Mouse (Mus musculus) testis, postnatal 14 days (tissue): ENCODE measurements around the gene Cdk4.
A peak's percentile ranks its signal among the peaks of the same experiment; 100 is the strongest.

Experiments used
- DNase-seq: peaks from one replicate; pipeline ENCODE4 v3.0.0; 2021; ENCODE audit warnings: low spot score

Cdk4 gene

GRCm38 (mm10) chr10:127063239-127063872 is at the start of gene Cdk4:
TSS of gene Cdk4 (plus strand) at chr10:127063534.
- DNase-seq, result peak; percentile 97

- no peak for DNase-seq
Observed at GRCm38 (mm10) chr10:127016488-127016887, 46.8 kb upstream of the Cdk4 start.

- DNase-seq, result no peak
Observed at GRCm38 (mm10) chr10:127017071-127017470, 46.3 kb upstream of the Cdk4 start.

GRCm38 (mm10) chr10:127018422-127018821 is 44.9 kb upstream of the Cdk4 start:
- no peak for DNase-seq

DNA sequence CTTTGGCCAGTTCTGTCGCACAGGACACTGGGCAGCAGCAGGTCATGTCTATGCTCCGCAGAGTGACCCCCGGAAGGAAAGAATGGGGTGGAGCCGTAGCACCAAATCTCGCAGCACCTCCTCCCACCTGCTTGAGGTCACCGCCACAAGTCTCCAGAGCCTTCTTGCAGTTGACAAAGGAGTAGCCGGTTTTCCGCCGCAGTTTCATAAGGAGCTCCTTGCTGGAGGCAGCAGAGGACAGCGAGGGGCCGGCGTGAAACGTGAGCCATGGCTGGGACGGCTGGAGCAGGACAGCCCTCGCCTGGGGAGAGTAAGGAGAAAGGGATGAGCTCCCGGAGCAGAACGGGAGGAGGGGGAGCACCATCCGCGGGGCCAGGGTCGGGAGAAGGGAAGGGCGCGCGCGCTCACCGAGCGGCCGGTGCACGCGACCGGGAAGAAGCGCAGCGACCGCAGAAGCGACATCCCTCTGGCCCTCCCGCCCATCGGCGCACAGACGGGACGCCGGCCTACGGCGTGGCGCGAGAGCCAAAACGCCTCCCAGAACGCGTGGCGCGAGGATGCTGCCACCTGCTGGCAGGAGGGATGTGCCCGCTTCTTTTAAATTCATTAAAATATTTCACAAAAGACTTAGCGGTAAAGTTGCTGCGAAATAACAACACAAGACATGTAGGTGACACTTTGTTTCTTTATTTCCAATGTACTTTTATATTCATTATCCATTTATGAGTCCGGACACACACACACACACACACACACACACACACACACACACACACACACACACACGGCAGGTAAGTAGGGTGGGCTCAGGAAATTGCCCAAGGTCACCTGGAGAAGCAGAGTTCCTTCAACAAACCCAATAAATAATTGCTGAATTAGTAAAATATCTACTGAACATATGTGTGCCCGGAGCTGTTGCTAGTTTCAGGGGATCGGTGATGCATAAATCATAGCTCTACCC is 32.7 kb upstream of the Cdk4 start, which contains the start of gene Tsfm:
Gene Tsfm, minus strand, starts transcription at position 505 of the 961 bp plus-strand sequence.
- DNase-seq, result peak; percentile 88

GRCm38 (mm10) chr10:127033301-127033741 is 30.0 kb upstream of the Cdk4 start:
- DNase-seq, result no peak

- DNase-seq, result no peak
Observed at GRCm38 (mm10) chr10:127036273-127036672, 27.1 kb upstream of the Cdk4 start.

DNA sequence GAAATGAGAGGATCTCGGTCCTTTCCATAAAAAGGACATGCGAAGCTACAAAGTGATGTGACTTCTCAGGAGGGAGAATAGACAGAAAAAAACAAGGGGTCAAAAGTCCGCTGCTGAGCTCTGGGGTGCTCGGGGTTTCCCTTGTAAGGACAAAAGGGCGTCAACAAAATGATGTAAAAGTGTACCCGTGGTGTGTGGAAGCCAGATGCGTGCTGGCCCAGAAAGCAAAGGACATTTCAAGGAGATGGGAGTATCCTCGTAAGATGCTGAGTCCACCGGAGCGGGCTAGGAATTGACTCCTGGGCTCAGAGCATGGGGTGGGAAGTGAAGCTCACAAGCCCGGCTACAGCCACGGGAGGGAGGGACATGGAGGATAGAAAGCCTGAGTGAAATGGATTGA is 25.7 kb upstream of the Cdk4 start:
- DNase-seq, result no peak

DNA sequence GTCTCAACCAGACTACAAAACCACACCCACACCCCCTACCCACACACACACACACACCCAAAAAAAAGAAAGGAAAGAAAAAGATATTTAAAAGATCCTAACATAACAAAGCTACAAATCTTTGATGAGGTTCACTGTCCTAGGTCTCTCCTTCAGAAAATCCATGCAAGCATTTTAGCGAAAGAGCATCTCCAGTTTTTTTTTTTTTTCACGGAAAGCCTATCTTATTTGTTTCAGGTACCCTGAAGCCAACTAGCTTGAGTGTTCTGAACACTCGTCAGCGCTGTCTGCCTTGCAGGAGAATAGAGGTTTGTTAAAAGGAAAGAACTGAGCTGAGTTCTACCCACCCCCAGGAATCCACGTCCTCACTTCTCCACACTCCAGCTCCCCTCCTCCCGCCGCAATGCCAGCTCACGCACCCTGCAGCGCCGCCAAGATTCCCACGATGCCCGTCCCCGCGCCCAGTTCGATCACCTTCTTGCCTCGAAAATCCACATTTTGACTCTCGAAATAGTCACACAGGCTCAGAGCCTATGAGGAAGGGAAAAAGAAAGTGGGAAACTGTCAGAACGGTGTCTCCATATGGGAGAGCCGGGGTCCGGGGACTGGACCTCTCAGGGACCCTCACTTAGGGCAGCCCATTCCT is 22.6 kb upstream of the Cdk4 start:
- DNase-seq, result no peak

- peak; percentile 51 for DNase-seq
Observed at GRCm38 (mm10) chr10:127041274-127041766, 22.0 kb upstream of the Cdk4 start, which contains the start of the genes Mettl1 and Eef1akmt3. TSS of gene Mettl1 (plus strand) at chr10:127041414. TSS of gene Eef1akmt3 (minus strand) at chr10:127041513.

DNA sequence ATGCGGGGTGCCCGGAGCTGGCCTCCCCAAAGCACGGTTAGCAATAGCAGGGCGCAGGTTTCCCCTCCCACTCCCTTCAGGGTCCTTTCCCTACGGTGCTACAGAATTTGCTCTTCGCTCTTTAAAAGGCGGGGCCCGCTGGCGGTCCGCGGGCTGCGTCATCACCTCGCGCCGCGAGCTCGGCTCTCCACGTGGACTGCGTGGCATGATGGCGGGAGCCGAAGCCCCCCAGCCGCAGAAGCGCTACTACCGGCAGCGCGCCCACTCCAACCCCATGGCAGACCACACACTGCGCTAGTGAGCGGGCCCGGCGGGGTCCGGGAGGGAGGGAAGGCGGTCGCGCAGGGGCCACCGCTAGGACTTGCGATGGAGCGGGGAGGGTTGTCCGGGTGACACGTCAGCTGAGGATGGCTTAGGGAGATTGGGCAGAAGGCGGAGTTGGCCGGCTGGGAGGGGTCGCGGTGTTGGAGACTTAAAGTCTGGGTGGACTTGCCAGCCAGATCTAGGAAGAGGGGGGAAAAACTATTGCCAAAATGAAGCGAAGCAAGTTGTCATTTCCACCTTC is 21.5 kb upstream of the Cdk4 start:
- DNase-seq, result peak; percentile 90

DNA sequence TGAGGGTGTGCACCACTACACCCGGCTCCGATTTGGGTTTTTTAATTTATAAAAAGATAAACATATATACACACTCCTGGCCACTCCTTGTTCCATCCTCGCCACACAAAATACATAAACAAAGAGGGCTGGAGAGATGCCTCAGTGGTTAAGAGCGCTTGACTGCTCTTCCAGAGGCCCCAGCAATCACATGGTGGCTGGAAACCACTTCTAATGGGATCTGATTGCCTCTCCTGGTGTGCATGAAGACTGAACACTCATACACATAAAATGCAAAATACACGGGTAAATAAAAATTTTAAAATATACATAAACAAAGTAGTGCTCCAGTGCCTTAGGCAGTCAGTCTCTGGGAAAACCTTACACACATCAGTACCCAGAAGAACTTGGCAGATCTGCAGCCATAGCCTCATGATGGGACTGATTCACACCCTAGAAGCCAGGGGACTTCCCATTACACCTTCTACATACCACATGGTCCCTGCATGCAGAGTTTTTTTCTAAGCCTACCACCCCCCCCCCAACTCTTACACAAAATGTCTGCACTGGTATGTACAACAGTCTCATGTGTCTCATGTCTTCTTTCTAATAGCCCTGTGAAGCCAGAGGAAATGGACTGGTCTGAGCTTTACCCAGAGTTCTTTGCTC is 20.7 kb upstream of the Cdk4 start:
- DNase-seq, result no peak

DNA sequence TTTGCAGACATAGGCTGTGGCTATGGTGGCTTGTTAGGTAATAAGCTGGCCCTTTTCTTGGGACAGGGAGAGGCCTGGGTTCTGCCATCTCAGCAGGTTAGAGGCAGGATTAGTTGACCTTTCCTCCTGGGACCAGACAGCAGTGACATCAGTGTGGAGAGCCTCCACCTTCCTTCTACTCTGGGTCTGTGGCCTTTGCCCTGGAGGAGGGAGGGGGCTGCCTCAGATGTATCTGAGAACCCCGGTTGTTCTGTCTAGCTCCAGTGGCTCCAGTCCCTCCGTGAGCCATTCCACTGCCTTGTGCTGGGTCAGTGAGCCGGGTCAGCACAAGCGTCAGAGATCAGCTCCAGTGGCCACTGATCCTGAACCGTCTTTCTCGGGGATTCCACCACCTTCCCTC is 20.1 kb upstream of the Cdk4 start:
- no peak for DNase-seq

DNA sequence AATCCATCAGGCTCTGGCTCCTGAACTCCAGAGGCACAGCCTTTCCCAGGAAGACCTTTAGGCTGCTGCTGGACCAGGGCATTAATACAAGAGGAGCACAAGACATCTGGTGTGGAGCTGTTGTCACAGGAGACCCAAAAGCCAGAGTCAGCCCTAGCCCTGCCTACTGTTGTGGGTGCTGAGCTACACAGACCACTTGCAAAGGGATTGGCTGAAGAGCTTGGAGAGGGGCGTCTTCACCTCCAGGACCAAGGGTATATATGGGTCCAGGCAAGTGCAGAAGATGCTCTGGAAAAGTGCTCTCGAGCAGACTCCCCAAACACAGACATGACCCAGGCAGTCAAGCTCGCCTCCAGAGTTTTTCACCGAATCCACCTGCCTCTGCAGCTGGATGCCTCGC is 15.4 kb upstream of the Cdk4 start, which contains the start of gene Cyp27b1:
Gene Cyp27b1, plus strand, starts transcription at position 297 of the 400 bp plus-strand sequence.
- no peak for DNase-seq

- DNase-seq, result no peak
Observed at GRCm38 (mm10) chr10:127048608-127049394, 14.5 kb upstream of the Cdk4 start.

DNA sequence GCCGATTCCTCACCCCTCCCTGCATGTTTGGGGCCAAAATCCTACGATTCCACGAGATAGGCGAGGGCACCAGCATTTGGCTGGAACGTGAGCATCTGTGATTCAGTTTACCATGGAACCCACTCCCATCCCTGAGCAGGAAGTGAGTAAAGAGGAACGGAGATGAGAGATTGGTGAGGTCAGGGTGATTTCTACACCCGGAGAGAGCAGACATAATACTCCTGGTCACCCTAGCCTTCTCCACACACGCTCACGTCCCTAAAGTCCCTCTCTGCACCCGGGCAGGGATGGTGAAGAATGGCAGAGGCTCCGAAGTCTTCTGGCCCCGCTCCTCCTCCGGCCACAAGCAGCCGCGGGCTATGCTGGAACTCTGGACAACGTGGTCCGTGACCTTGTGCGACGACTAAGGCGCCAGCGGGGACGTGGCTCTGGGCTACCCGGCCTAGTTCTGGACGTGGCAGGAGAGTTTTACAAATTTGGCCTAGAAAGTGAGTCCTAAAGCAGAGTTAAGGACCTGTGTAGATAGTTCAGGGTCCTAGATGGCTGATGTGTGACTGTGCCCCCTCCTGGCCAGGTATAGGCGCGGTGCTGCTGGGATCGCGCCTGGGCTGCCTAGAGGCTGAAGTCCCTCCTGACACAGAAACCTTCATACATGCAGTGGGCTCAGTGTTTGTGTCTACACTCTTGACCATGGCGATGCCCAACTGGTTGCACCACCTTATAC is 13.8 kb upstream of the Cdk4 start:
- no peak for DNase-seq

DNA sequence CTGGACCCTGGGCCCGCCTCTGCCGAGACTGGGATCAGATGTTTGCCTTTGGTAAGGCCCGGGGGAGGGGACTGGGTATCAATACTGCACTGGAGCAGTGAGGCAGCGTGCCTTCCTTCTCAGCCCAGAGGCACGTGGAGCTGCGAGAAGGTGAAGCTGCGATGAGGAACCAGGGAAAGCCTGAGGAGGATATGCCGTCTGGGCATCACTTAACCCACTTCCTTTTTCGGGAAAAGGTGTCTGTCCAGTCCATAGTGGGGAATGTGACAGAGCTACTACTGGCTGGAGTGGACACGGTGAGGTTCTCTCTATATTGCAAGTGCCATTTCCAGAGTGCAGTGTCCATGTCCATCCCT is 13.2 kb upstream of the Cdk4 start:
- no peak for DNase-seq

DNA sequence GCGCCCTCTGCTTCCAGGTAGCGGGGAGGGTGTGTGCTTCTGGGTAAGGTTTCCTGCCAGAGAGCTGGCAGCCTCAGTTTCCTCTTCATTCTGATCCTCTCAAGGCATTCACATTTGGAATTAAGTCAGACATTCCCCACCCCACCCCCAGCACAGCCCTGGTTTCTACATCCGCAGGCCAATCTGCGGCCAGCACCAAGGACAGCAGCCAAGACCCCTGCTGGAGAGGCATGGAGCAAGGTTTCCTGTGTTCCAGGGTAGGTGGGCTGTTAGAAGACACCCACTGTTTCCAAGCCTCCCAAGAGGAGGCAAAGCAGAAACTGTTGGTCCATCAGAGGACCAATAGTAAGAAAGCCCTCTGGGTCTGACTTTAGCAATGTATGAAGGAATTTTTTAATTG is 8.7 kb upstream of the Cdk4 start:
- no peak for DNase-seq

- DNase-seq, result no peak
Observed at GRCm38 (mm10) chr10:127055406-127055805, 7.9 kb upstream of the Cdk4 start.

- no peak for DNase-seq
Observed at GRCm38 (mm10) chr10:127056490-127056889, 6.8 kb upstream of the Cdk4 start.
